Mouse (Mus musculus) CH12F3 (cell line): Measurements from ENCODE around the gene B3gnt5.

Source experiments
- in situ Hi-C: fragments of 300-500 bp; cut with MboI; formaldehyde crosslinking; loops from 2 replicates; pipeline ENCODE4 v1.14.3; 2020; ENCODE audit warnings: low sequenced_read_pairs

Gene B3gnt5

GRCm38 (mm10) chr16:19760074-19760473, at the start of gene B3gnt5:
Gene B3gnt5 (plus strand): TSS chr16:19760208.
- in situ Hi-C loops: no loop called here

DNA sequence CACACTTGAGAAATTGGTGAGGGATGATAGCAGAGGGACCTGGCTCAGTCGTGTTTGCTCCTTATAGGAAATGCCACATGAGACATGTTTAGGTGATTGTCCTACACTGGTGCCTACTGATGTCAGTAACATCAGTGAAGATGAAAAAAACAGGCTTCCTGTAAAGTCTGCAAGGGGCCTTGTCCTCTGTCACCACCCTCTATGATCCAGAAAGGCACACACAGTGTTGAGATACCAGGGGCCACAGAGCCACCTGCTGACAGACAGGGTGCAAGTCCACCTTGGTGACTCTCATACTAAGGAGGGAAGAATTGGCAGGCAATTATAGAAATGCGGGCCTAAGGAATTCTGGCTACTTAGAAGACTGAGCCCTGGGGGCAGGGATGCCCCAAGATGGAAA, 39.0 kb upstream of the B3gnt5 start:
- in situ Hi-C loops: loop anchor here (10.0 kb wide), 1 partner anchor 374 kb away; the partner anchor contains the start of gene Klhl24

- in situ Hi-C loops: loop anchor here (10.0 kb wide), 1 partner anchor 371 kb away; the partner anchor contains the start of gene Klhl24
These were observed 35.9 kb upstream of the B3gnt5 start for GRCm38 (mm10) chr16:19724139-19724538.

GRCm38 (mm10) chr16:19732896-19733295, 27.1 kb upstream of the B3gnt5 start:
- in situ Hi-C loops: no loop called here

DNA sequence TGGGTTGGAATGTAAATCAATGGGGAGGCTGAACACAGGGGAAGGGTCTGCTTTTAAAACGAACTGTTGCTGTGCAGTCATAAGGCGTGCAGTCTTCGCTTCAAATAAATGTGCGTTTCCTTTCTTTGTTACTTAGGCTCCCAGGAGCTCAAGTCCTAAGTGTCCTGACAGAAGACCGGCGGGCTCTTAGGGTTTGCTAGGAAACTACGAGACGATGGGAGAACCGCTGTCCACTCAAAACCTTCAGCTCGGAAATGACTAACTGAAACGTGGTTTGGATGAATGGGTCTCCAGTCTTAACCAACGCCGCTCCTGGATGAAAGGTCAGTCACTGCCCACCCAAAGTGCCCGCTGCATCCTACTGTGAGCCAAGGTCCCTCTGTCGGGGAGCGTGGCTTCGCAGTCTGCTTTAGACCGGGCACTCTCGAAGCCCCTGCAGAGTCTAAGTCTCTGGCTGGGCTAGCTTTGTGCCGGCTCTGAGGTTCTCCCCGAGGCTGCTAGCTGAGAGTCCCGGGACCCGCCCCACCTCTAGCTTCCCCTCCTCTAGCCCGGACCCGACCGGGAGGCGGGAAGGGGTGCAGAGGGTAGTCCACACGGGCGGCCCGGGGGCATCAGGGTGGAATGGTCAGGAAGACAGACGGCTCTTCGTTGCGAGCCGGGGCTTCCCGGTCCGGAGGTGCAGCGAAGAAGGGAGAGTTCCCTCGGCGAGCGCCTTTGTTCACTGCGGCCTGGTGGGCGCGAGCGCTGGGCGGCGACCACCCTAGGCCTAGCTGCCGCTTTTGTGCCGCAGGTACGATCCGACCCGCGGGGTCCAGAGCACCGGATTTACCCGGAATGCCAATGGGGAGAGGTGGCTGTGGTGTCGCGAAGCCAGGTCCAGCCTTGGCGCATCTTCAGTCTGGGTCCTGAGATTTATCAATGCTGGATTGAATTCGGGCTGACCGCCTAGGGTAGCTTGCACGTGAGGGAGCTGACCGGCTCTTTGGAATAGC, 793 bp downstream of the B3gnt5 start:
- in situ Hi-C loops: no loop called here

DNA sequence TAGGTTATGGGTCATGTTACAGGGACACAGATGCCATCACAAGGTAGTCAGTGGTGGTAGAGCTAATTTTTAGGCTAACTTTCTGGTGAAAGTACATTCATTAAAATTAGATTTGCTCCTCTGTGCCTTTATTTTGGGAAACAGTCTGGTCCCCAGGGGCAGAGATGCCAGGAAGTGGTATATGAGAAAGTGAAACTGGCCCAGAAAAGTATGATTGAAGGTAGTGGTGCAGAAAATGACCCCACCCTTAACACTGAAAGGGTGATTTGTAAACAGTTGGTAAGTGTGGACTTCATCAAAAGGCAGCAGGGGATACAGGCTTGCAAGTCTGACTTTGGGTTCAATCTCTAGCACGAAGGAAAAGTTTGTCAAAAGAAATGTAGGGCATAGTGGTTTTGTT, 1.7 kb downstream of the B3gnt5 start:
- in situ Hi-C loops: no loop called here

GRCm38 (mm10) chr16:19766107-19766506, 6.1 kb downstream of the B3gnt5 start:
- in situ Hi-C loops: no loop called here

- in situ Hi-C loops: no loop called here
These were observed 8.0 kb downstream of the B3gnt5 start for GRCm38 (mm10) chr16:19768046-19768445.

GRCm38 (mm10) chr16:19772013-19772412, 12.0 kb downstream of the B3gnt5 start:
- in situ Hi-C loops: no loop called here

DNA sequence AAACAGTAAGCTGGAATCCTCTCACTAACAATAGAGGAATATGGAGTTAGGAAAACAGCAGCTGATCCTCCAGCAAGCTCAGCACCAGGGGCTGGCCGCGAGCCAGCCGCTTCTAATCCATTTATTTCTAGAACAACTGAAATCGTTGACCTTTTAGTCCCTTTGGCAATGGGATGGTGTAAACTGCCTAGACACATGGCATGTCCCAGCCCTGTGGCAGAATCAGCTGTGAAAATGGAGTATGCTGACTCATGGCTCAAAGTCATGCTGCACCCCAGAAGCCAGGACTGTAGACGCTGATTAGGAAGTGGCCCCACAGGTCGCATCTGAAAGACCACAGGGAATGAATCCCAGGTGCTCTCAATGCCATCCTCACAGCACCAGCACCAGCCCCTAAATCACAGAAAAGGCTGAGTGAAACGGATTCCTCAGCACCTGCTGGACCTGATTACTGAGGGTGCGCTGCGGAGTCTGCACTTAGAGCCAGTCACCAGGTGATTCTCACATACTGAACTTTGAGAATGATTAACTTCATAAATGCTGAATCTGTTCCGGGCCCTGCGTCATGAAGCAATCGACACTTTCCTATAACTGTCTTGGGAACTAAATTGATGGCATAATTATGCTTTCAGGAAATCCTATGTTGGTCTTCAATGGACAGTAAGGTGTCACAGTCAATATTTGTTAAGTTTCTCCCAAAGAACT, 26.5 kb downstream of the B3gnt5 start:
- in situ Hi-C loops: no loop called here

GRCm38 (mm10) chr16:19789914-19790313, 29.9 kb downstream of the B3gnt5 start:
- in situ Hi-C loops: no loop called here

- in situ Hi-C loops: no loop called here
These were observed 58.8 kb downstream of the B3gnt5 start for GRCm38 (mm10) chr16:19818801-19819200.
